Mouse (Mus musculus) CH12.LX (cell line): Measurements from ENCODE around the gene Zfp874a. TPM values are rescaled to one million over a fixed set of nuclear protein-coding genes. Genes with fewer than 3 reads are reported as not detected.
"Not testable (repeated sequence)": the region's sequence is repeated elsewhere in the genome, so short reads cannot be mapped to it uniquely, and the experiment has no call there.

ENCODE experiments used
- DNase-seq: peaks from one replicate; pipeline ENCODE4 v3.0.0-alpha.2; 2013; ENCODE audit errors: extremely low read depth
- H3K27ac ChIP-seq: 2 replicates; pipeline ENCODE4 v1.5.1; 2012; ENCODE audit warnings: low read depth, mild to moderate bottlenecking, control low read depth, moderate library complexity; ENCODE audit not compliant: insufficient read depth
- H3K27me3 ChIP-seq: replicated peaks from 2 replicates; pipeline ENCODE3; 2012; ENCODE audit warnings: inconsistent platforms
- H3K36me3 ChIP-seq, 2 experiments: replicated peaks in 1 of 2; 2 replicates each; pipeline versions ENCODE3 to v1.6.1; 2012; ENCODE audit warnings: inconsistent platforms in 1 of 2, low read length in 1 of 2, mild to moderate bottlenecking in 1 of 2, mixed read lengths in 1 of 2, moderate library complexity in 1 of 2; ENCODE audit not compliant: control insufficient read depth in 1 of 2, insufficient read depth in 1 of 2
- H3K4me1 ChIP-seq, 2 experiments: 2 replicates each; pipeline ENCODE4 v1.6.1; 2012; ENCODE audit warnings: inconsistent platforms in 1 of 2, moderate library complexity in 1 of 2; ENCODE audit not compliant: insufficient read depth in 2 of 2, control insufficient read depth in 1 of 2
- H3K4me2 ChIP-seq: 2 replicates; pipeline ENCODE4 v1.6.1; 2012; ENCODE audit warnings: low read depth, mild to moderate bottlenecking, control low read depth; ENCODE audit not compliant: poor library complexity, insufficient read depth, severe bottlenecking
- H3K4me3 ChIP-seq, 3 experiments: fragments of 150-350 bp in 1 of 3; sonication (generic) in 1 of 3; replicated peaks in 1 of 3; 2 replicates each; pipeline versions ENCODE3 to v1.5.1; 2011 to 2012; ENCODE audit warnings: low read depth in 2 of 3, low read length in 2 of 3, mild to moderate bottlenecking in 2 of 3, moderate library complexity in 2 of 3, control low read depth in 1 of 3, improper control_type of control experiment in 1 of 3, inconsistent platforms in 1 of 3, mixed read lengths in 1 of 3; ENCODE audit not compliant: poor library complexity in 1 of 3
- H3K79me2 ChIP-seq: replicated peaks from 2 replicates; pipeline ENCODE4 v1.6.1; 2012; ENCODE audit warnings: mild to moderate bottlenecking, moderate library complexity; ENCODE audit not compliant: control insufficient read depth, poor library complexity, insufficient read depth, severe bottlenecking; ENCODE audit errors: extremely low read depth
- H3K9ac ChIP-seq: 2 replicates; pipeline ENCODE4 v1.6.1; 2012; ENCODE audit warnings: low read depth, mild to moderate bottlenecking, control low read depth, moderate library complexity; ENCODE audit not compliant: insufficient read depth
- H3K9me3 ChIP-seq: replicated peaks from 2 replicates; pipeline ENCODE3; 2012; ENCODE audit warnings: low read length, inconsistent platforms, mixed read lengths
- CTCF ChIP-seq, 2 experiments: IDR thresholded peaks in 1 of 2; conservative IDR thresholded peaks in 1 of 2; 2 replicates each; pipeline ENCODE4 v1.5.1; 2011 to 2012; ENCODE audit warnings: low read depth in 2 of 2, low read length in 2 of 2, improper control_type of control experiment in 1 of 2, inconsistent platforms in 1 of 2, mild to moderate bottlenecking in 1 of 2, moderate library complexity in 1 of 2
- ELF1 ChIP-seq: IDR thresholded peaks from 2 replicates; pipeline ENCODE4 v1.6.1; 2014; ENCODE audit warnings: low read depth, mild to moderate bottlenecking, inconsistent platforms, low read length, improper control_type of control experiment
- HCFC1 ChIP-seq: IDR thresholded peaks from 2 replicates; pipeline ENCODE4 v1.6.1; 2012; ENCODE audit warnings: low read depth, mild to moderate bottlenecking, inconsistent platforms, low read length, improper control_type of control experiment
- IRF4 ChIP-seq: IDR thresholded peaks from 2 replicates; pipeline ENCODE4 v1.6.1; 2014; ENCODE audit warnings: low read depth, mild to moderate bottlenecking, inconsistent platforms, low read length, improper control_type of control experiment
- KAT2A ChIP-seq: IDR thresholded peaks from 2 replicates; pipeline ENCODE4 v1.6.1; 2012; ENCODE audit warnings: low read length, improper control_type of control experiment, inconsistent platforms; ENCODE audit not compliant: insufficient replicate concordance
- MAZ ChIP-seq: IDR thresholded peaks from 2 replicates; pipeline ENCODE4 v1.6.1; 2012; ENCODE audit warnings: low read depth, mild to moderate bottlenecking, inconsistent platforms, low read length, improper control_type of control experiment, moderate library complexity
- POLR2A ChIP-seq: IDR thresholded peaks from 2 replicates; pipeline ENCODE4 v1.6.1; 2011; ENCODE audit warnings: low read depth, mild to moderate bottlenecking, improper control_type of control experiment, low read length
- RAD21 ChIP-seq: IDR thresholded peaks from 2 replicates; pipeline ENCODE4 v1.6.1; 2011; ENCODE audit warnings: low read depth, mild to moderate bottlenecking, low read length, improper control_type of control experiment, moderate library complexity
- SIN3A ChIP-seq: IDR thresholded peaks from 2 replicates; pipeline ENCODE4 v1.6.1; 2012; ENCODE audit warnings: low read length, improper control_type of control experiment, inconsistent platforms
- SMC3 ChIP-seq: IDR thresholded peaks from 2 replicates; pipeline ENCODE4 v1.6.1; 2011; ENCODE audit warnings: low read depth, low read length, improper control_type of control experiment
- TBP ChIP-seq: conservative IDR thresholded peaks from 2 replicates; pipeline ENCODE4 v1.6.1; 2011; ENCODE audit warnings: low read depth, low read length, improper control_type of control experiment
- TCF12 ChIP-seq: IDR thresholded peaks from 2 replicates; pipeline ENCODE4 v1.6.1; 2014; ENCODE audit warnings: low read depth, mild to moderate bottlenecking, inconsistent platforms, low read length, improper control_type of control experiment
- UBTF ChIP-seq: IDR thresholded peaks from 2 replicates; pipeline ENCODE4 v1.6.1; 2012; ENCODE audit warnings: low read depth, mild to moderate bottlenecking, inconsistent platforms, low read length, improper control_type of control experiment, moderate library complexity
- dilution Hi-C: fragments of 300-500 bp; cut with MboI; formaldehyde crosslinking; loops from 2 replicates; pipeline ENCODE4 v1.14.3; 2020; ENCODE audit warnings: low sequenced_read_pairs; ENCODE audit not compliant: extremely low pct_unique_long_range_greater_than_20kb, extremely low pct_ligation_motif_present
- in situ Hi-C: fragments of 300-500 bp; cut with MboI; formaldehyde crosslinking; loops from 3 replicates; pipeline ENCODE4 v1.14.3; 2019; ENCODE audit warnings: low sequenced_read_pairs, low pct_ligation_motif_present, low pct_unique_long_range_greater_than_20kb, mixed read lengths
- polyA plus RNA-seq: library from polyadenylated mRNA; unstranded; fragments of >175 nt; gene quantifications from 2 replicates; pipeline ENCODE4 v1.2.1, GENCODE M21; 2012; ENCODE audit warnings: low read depth; ENCODE audit not compliant: insufficient read length
- total RNA-seq, 2 experiments: library from RNA; depleted of rRNA; stranded (reverse); fragments of 300-350 nt in 1 of 2; fragments of >200 nt in 1 of 2; gene quantifications; 2 replicates each; pipeline ENCODE4 v1.2.3; 2012 to 2014

Gene Zfp874a
- total and polyA plus RNA-seq, 3 experiments: 6.5 to 16.8 (median 7.6) TPM

DNA sequence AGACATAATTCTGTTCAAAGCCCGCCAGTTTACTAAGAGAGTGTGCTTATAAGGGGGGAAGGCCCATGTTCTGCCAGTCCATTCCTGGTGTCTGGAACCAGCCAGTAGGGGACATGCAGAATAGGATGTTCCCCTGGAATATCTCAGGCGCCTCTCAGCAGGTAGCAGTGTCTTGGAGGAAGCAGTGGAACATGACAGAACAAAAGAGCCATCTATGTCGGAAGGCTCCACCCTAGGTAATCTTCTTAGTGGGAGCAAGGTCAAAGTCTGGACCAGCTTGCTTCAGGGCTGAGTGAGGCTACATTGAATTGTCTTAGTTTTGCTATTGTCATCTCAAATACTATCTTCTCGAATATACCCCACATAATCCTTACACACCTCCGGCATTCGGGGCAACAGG, 35.7 kb downstream of the Zfp874a start:
- in situ Hi-C loops: no loop called here

DNA sequence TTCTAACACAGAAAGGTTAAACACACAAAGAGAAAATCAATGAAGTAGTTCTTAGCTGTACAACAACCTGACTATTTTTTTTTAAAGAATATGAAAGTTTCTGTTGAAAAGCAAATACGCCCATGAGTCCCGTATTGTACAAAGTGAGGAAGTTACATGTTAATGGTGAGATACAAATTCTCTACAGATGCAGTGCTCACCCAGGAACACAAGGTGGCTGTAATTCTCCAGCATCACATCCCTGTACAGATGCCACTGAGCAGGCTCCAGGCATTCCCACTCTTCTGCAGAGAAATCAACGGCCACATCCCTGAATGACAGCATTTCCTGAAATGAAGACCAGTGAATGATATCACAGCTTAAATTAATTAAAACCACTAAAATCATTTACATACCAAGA, 37.8 kb downstream of the Zfp874a start:
- H3K36me3 ChIP-seq, dilution Hi-C loops, H3K27ac ChIP-seq, H3K9ac ChIP-seq, H3K79me2 ChIP-seq, H3K4me1 ChIP-seq: not testable (repeated sequence)
- TF ChIP-seq CTCF (conservative IDR thresholded peaks at IDR 0.05 in 1 of 2, IDR thresholded peaks at IDR 0.05 in 1 of 2; ENCODE audit: low read depth in 2 of 2, low read length in 2 of 2) (peak in 1 of 2 experiments; percentile 46; a peak in 2 of 4 replicates), RAD21 (peak; percentile 45), SMC3 (peak; percentile 37)
- TF ChIP-seq, all 38 proteins: peak for 3; not testable (repeated sequence) for 35
- DNase-seq: peak; percentile 5
- in situ Hi-C loops, H3K27me3 ChIP-seq, H3K9me3 ChIP-seq, H3K4me3 ChIP-seq, H3K4me2 ChIP-seq: not testable (repeated sequence)

More for the DNA sequence above, 35.7 kb downstream of the Zfp874a start:
- no peak overlapping the region for H3K9ac ChIP-seq
- H3K27me3 ChIP-seq: no peaks in the 10 kb centered on the region
- dilution Hi-C loops: no loop called here
- H3K4me3 ChIP-seq: no peak overlapping the region
- H3K9me3 ChIP-seq: no peaks in the 10 kb centered on the region
- no peak for DNase-seq
- TF ChIP-seq UBTF: no peak
- no peak for TF ChIP-seq MAZ
- no peak overlapping the region for H3K27ac ChIP-seq
- H3K4me2 ChIP-seq: no peak overlapping the region
- H3K79me2 ChIP-seq: no peaks in the 10 kb centered on the region
- no peaks in the 10 kb centered on the region for H3K4me1 ChIP-seq
- H3K36me3 ChIP-seq: no peaks in the 10 kb centered on the region

DNA sequence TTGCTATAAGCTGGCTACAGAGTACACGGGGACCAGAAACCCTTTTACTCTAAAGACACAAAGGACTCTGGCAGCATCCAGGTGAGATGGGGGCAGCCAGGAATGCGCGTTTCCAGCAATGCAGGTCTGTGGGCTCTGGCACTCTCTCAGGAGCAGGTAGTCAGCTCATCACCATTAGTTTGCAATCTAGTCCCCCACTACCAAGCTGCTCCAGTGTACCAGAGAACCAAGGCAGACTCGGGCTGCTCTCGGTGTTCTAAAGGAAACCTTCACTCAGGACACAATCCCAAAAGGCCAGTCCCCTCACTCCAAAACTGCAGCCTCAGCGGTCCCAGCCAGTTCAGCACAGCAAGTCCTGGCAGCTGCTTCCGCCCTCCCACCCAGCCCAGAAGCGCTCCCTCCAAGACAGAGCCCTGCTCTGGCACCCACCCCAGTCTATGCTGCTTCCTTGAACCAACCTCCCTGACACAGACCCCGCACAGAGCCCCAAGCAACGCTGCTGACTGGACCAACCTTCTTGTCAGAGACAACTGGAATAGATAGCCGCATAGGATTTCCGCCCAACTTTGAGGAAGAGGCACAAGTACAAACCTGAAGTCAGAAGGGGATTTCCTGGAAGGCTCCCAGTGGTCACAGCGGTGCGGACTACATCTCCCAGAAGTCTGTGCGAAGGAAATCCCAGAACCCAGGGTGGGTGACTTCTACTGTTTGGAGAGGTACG, 52.1 kb downstream of the Zfp874a start, which contains the start of gene Zfp429:
Gene Zfp429, minus strand, starts transcription at position 637 of the 721 bp plus-strand sequence.
- dilution Hi-C loops, in situ Hi-C loops, H3K27ac ChIP-seq, H3K27me3 ChIP-seq, H3K9me3 ChIP-seq: not testable (repeated sequence)
- Histone ChIP-seq H3K4me3 (peak within 1 kb of the TSS; percentile 65 to 83 (median 77)), H3K79me2 (peaks cover 15% of the 10 kb centered on the region), H3K4me1 (peaks cover 0 to 15% of the 10 kb centered on the region in 2 experiments; a peak in 2 of 4 replicates), H3K36me3 (peaks cover 11 to 14% of the 10 kb centered on the region in 2 experiments), H3K4me2 (peak within 1 kb of the TSS; percentile 79), H3K9ac (peak within 1 kb of the TSS; percentile 80)
- peak; percentile 82 for DNase-seq
- TF ChIP-seq HCFC1 (peak; percentile 92), KAT2A (peak; percentile 83; the same call in 1 of the 2 replicates), ELF1 (peak; percentile 89), POLR2A (peak; percentile 73), SIN3A (peak; percentile 64; the same call in 1 of the 2 replicates), TBP (peak; percentile 63; the same call in 1 of the 2 replicates), TCF12 (peak; percentile 55; the same call in 1 of the 2 replicates), IRF4 (peak; percentile 66)
